Mouse (Mus musculus) lung, adult 18-20 months (tissue): ENCODE results near the gene Hist1h3f.
"Not testable (repeated sequence)": the region's sequence is repeated elsewhere in the genome, so short reads cannot be mapped to it uniquely, and the experiment has no call there.

ENCODE experiments used
- DNase-seq, 2 experiments: peaks; one replicate each; pipeline ENCODE4 v3.0.0; 2022; ENCODE audit warnings: mixed read lengths in 2 of 2

Gene Hist1h3f

DNA sequence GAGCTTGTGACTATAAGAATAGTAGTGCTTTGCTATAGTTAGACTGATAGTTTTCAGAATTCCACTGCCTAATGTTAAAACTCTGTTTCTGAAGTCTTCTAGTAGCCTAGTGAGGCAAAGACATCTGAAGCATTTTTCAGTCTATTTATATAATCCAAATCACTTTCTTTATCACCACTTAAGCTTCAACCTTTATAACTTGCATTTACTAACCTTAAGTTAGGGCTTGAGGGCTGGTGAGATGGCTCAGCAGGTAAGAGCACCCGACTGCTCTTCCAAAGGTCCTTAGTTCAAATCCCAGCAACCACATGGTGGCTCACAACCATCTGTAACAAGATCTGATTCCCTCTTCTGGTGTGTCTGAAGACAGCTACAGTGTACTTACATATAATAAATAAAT lies 4.0 kb upstream of the Hist1h3f start:
- not testable (repeated sequence) for DNase-seq

GRCm38 (mm10) chr13:23541497-23541896 lies 2.4 kb upstream of the Hist1h3f start:
- no peak for DNase-seq

GRCm38 (mm10) chr13:23542225-23542980 lies 1.4 kb upstream of the Hist1h3f start:
- not testable (repeated sequence) for DNase-seq

DNA sequence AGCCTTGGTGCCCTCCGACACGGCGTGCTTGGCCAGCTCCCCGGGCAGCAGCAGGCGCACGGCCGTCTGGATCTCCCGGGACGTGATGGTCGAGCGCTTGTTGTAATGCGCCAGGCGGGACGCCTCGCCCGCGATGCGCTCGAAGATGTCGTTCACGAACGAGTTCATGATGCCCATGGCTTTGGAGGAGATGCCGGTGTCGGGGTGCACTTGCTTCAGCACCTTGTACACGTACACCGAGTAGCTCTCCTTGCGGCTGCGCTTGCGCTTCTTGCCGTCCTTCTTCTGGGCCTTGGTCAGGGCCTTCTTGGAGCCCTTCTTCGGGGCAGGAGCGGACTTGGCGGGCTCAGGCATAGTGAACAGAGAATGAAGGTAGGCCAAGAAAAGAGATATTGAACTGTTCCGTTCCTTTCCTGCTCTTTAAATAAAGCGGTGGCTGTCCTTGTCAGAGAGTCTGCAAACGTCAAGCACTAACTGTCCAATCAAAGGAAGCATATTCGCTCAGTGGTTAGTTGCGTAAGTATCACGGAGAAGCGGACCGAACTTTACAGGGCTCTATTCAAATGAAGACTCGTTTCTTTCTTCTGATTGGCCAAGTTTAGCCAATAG lies 749 bp upstream of the Hist1h3f start, which contains the start of gene Hist1h2bh:
Gene Hist1h2bh (minus strand): TSS at position 394 of the 609 bp plus-strand sequence.
- DNase-seq: peak; percentile 74 to 84

DNA sequence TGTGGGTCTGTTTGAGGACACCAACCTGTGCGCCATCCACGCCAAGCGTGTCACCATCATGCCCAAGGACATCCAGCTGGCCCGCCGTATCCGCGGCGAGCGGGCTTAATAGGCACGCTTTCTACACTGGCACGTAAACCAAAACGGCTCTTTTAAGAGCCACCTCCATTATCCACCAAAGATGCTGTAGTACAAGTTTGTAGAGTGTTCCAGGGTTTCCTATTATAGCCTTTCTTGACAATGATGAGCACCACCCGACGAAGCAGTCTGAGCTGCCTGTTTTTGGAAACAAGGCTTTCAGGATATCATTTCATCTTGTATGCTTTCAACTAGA lies 902 bp downstream of the Hist1h3f start:
- DNase-seq: not testable (repeated sequence)

DNA sequence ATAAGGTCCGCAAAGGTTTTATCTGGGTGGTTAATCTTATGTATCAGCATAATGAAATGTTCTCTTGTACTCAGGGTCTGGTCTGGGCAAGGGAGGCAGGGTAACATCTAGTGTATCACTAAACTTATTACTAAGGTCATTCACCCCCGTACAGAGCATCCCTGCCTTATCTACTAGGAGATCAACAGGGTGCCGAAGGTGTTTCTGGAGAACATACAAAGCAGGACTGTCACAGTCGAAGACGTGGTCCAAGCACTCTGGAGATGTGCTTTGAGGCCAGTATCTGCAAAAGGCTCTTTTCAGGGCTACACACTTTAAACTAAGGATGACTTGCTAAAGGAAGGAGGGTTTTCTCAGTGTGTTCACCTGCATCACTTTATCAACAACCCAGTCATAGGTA lies 2.8 kb downstream of the Hist1h3f start:
- no peak for DNase-seq

- DNase-seq: no peak
These were observed 6.9 kb downstream of the Hist1h3f start for GRCm38 (mm10) chr13:23550761-23551145.

- DNase-seq: peak; percentile 81 to 90
These were observed 7.4 kb downstream of the Hist1h3f start, which contains the start of gene Hist1h4f for GRCm38 (mm10) chr13:23551146-23551834. TSS of gene Hist1h4f (minus strand) at chr13:23551648.

DNA sequence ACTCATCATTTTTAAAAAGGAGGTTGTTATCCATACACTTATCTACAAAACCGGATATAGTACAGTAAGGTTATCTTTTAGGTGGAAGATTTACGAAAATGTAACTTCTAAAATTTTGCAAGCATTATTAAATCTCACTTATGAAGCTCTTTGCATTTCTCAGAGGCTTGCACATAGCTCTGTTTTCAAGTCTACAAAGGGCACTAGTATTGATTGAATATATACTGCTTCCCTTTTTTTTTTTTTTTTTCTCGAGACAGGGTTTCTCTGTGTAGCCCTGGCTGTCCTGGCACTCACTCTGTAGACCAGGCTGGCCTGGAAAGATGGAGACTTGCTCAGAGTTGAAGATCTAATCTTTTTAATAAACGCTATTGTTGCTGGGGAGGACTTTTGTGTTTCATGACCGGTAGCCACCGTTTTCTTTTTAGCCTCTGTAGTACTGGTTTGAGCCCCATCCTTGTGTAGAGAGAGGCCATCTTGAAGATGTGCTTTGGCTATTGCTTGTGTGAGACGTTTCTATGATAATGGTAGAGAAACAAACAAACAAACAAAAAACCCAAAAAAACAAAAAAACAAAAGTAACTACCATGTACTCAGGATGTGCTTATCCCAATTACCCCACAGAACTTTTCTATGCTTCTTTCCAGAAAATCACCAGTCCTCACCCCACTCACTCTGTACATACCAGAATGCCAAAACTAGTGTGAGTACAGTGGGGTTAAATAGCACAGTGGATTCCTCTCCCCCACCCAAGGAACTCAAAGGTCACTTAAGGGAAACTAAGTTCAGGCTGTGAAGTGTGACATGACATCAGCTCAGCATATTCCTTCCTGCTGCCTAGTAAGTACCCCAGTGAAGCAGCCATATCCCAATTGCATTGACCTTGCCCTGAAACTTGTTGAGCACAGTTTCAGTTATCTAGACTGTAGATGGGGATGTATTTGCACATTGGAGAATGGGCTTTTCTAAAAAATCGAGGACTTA lies 8.4 kb downstream of the Hist1h3f start:
- no peak for DNase-seq

GRCm38 (mm10) chr13:23552962-23553361 lies 9.1 kb downstream of the Hist1h3f start, which contains the start of gene Hist1h1d:
TSS of gene Hist1h1d (plus strand) at chr13:23553262.
- DNase-seq: no peak

DNA sequence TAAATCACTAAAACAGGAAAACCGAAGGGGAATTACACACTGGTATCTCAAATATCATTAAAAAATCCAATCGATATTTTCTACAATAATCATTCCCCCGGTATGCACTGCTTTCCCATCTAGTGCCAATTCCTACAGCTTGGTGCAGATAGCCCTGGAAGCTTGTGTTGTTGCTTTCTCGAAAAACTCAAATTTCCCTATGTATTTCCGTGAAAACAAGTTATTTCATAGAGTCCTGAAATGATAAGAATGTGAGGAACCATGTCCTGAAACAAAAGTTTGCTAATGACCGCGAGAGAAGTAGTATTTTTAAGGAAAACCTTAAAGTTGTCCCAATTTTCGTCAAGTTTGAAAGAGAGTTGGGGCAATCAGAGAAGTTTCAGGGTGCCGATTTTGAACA lies 10.5 kb downstream of the Hist1h3f start:
- no peak for DNase-seq

DNA sequence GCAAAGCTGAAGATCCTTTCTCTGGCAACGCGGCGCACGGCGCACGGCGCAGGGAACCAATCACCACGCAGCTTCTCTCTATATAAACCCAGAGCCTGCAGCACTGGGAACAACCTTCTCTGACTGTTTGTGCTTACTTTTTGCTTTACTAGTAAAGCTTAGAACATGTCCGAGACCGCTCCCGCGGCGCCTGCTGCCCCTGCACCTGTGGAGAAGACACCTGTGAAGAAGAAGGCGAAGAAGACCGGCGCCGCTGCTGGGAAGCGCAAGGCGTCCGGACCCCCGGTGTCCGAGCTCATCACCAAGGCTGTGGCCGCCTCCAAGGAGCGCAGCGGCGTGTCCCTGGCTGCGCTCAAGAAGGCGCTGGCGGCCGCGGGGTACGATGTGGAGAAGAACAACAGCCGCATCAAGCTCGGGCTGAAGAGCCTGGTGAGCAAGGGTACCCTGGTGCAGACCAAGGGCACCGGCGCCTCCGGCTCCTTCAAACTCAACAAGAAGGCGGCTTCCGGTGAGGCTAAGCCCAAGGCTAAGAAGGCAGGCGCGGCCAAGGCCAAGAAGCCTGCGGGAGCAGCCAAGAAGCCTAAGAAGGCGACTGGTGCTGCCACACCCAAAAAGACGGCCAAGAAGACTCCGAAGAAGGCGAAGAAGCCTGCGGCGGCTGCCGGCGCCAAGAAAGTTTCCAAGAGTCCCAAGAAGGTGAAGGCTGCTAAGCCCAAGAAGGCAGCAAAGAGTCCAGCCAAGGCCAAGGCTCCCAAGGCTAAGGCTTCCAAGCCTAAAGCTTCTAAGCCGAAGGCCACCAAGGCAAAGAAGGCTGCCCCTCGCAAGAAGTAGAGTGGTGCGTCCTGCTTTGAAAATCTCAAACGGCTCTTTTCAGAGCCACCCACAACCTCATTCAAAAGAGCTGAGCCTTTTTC lies 11.3 kb downstream of the Hist1h3f start:
- DNase-seq: peak; percentile 64 to 70

GRCm38 (mm10) chr13:23555839-23556416 lies 12.1 kb downstream of the Hist1h3f start:
- DNase-seq: peak; percentile 51 to 81

GRCm38 (mm10) chr13:23556906-23557305 lies 13.1 kb downstream of the Hist1h3f start:
- no peak for DNase-seq

DNA sequence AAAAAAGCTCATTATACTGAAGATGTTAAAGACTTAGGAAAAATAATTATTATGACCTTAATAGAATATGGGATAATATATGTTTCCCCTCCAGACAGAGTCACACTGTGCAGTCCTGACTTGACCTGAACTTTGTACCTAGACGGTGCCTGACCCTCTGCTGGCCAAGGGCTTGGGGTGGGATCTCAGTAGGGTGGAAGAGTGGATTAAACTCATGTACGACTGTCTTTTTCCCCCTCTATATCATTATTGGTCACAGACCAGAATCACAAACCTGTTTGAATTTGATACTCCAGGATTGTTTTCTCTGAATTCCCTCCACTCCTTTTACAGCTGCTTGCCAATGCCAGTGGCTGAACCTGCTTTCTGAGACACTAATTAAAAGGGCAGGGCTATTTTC lies 16.8 kb downstream of the Hist1h3f start:
- DNase-seq: not testable (repeated sequence)

GRCm38 (mm10) chr13:23561531-23561882 lies 17.7 kb downstream of the Hist1h3f start:
- DNase-seq: not testable (repeated sequence)

DNA sequence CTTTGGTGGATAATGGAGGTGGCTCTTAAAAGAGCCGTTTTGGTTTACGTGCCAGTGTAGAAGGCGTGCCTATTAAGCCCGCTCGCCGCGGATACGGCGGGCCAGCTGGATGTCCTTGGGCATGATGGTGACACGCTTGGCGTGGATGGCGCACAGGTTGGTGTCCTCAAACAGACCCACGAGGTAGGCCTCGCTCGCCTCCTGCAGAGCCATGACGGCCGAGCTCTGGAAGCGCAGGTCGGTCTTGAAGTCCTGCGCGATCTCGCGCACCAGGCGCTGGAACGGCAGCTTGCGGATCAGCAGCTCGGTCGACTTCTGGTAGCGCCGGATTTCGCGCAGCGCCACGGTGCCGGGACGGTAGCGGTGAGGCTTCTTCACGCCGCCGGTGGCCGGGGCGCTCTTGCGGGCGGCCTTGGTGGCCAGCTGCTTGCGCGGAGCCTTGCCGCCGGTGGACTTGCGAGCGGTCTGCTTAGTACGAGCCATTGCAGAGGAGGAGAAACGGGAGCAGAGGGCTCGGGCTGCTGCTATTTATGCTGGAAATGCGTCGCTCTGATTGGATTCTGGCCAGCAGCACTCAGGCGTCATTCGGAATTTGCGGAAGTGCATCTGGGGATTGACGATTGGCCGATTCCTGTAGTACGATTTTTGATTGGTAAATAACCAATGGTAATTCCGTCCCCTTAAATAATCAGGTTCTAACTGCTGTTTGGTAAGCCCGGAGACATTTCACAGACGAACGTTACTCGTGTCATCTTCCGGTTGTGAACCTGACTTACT lies 18.2 kb downstream of the Hist1h3f start, which contains the start of gene Hist1h3e:
Gene Hist1h3e (minus strand): TSS at position 487 of the 777 bp plus-strand sequence.
- peak; percentile 92 to 94 for DNase-seq

DNA sequence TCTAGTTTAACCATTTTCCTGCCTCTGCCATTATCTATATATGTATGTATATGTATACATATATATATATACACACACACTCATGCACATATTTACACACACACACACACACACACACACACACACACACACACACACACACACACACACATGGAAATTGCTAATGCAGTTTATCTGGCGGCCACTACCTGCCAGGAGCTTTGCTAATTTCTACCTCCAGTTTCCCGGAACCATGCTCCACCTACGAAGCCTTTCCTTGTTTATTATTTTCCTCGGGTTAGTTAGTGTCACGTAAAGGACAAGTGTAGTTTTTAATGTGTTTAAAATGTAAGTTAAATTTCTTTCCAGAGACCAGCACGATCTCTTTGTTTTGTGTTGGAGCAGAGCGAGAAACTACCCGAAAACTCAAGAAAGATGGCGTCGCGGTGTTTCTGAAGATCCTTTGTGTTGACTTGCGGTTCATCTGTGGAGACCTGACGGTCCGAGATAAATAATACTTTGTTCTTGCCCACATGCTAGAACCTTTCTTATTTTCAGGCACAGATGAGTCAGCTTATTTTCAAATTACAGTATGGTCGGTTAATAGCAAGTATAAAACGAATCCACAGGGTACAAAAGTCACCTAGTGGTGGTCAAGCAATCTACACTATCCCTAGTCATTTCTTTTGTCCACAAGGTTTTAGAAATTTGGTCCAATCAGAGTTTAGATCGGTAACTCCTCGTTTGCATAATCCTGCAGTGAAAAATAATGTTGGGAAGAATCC lies 19.0 kb downstream of the Hist1h3f start:
- no peak for DNase-seq

GRCm38 (mm10) chr13:23564482-23564881 lies 20.6 kb downstream of the Hist1h3f start:
- DNase-seq: no peak
